Mouse (Mus musculus): ENCODE data around the gene Sirt7.

DNA sequence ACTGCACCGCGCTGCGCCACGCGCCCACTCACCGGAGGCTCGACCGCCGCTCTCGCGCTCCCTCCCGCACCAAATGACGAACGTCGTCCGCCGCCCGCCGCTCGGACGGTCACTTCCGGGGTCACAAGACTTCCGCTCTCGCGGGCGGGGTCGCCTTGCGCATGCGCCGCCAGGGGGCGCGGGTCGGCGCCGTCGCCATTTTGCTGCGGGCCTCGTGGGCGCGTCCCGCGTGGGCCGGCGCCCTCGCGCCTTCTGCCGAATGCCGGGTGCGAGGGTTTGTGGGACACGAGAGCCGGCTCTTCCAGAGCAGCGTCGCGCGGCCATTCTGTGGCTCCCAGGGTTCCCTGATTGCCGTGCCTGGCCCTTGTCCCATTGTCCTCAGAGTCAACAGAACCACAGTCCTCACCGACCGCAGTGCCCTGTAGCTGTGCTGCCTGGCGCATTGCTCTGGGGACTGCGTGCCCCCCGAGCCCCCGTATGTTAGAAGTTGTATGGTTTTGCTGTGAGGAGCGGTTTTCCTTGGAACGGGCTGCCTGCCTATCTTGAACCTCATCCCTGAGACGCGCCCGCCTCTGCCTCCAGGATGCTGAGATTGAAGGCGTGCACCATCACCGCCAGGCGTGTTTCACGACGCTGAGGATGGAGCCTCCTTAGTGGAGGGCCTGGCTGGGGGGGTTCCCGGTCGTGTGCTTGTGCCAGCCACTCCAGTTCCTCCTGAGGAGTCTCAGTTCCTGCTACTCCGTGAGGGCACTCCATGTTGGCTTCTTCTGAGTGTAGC is 43.4 kb downstream of the Sirt7 start, which contains the start of gene Arhgdia:
- TF ChIP-seq ZNF384 (IDR thresholded peaks at IDR 0.05; ENCODE audit: low read depth, low read length): no peak
- TF ChIP-seq ZC3H11A (IDR thresholded peaks at IDR 0.05; ENCODE audit: borderline replicate concordance, low read depth, low read length): no peak
- no peak for TF ChIP-seq MAFK (IDR thresholded peaks at IDR 0.05; ENCODE audit: insufficient read depth, low read depth, low read length)
- TF ChIP-seq CHD2 (IDR thresholded peaks at IDR 0.05; ENCODE audit: low read depth, low read length): no peak
